Mouse (Mus musculus) bone marrow macrophage, adult 2 months (primary cell): ENCODE data around the gene Celf5.

Experiments used
- CTCF ChIP-seq: IDR thresholded peaks from 2 replicates; pipeline ENCODE4 v1.5.1; 2012; ENCODE audit warnings: low read depth, mild to moderate bottlenecking, low read length, moderate library complexity
- POLR2A ChIP-seq: IDR thresholded peaks from 2 replicates; pipeline ENCODE4 v1.6.1; 2012; ENCODE audit warnings: mild to moderate bottlenecking, low read depth, low read length, borderline replicate concordance

GRCm38 (mm10) chr10:81500032-81500431 is 17.5 kb upstream of the Celf5 start, which contains the start of gene S1pr4:
- TF ChIP-seq CTCF (no peak), POLR2A (no peak)
